Mouse (Mus musculus) cerebellum, adult 2 months (tissue): ENCODE results near the gene Prkaa2. TPM values are rescaled to one million over a fixed set of nuclear protein-coding genes. Genes with fewer than 3 reads are reported as not detected.
A peak's percentile ranks its signal among the peaks of the same experiment; 100 is the strongest.

Experiments used
- DNase-seq, 2 experiments: peaks; one replicate each; pipeline ENCODE4 v3.0.0; 2021
- H3K27ac ChIP-seq: fragments of 200-500 bp; 2 replicates; pipeline ENCODE4 v1.5.1; 2012; ENCODE audit warnings: low read length, control low read depth, inconsistent platforms; ENCODE audit not compliant: insufficient read depth
- H3K27me3 ChIP-seq: fragments of 200-500 bp; 2 replicates; pipeline ENCODE4 v1.6.1; 2012; ENCODE audit warnings: inconsistent platforms, mild to moderate bottlenecking, low read length, moderate library complexity; ENCODE audit not compliant: control insufficient read depth, insufficient read depth
- H3K4me1 ChIP-seq: fragments of 200-500 bp; 2 replicates; pipeline ENCODE4 v1.6.1; 2011; ENCODE audit warnings: low read length; ENCODE audit not compliant: control insufficient read depth, insufficient read depth
- H3K4me3 ChIP-seq: fragments of 200-500 bp; replicated peaks from 2 replicates; pipeline ENCODE3; 2011; ENCODE audit warnings: mild to moderate bottlenecking, low read depth, low read length, control low read depth; ENCODE audit not compliant: insufficient read depth
- CTCF ChIP-seq: fragments of 200-500 bp; IDR thresholded peaks from 2 replicates; pipeline ENCODE4 v1.5.1; 2011; ENCODE audit warnings: low read depth, mild to moderate bottlenecking, control low read depth, low read length, moderate library complexity, borderline replicate concordance; ENCODE audit not compliant: insufficient read depth
- POLR2A ChIP-seq: fragments of 200-500 bp; IDR thresholded peaks from 2 replicates; pipeline ENCODE4 v1.6.1; 2011; ENCODE audit warnings: low read length, control low read depth, borderline replicate concordance; ENCODE audit not compliant: insufficient read depth
- WGBS: fragments of 180-500 bp; shearing (Covaris S2); methylation state at CpG from one replicate; pipeline ENCODE4 v1.1.7; 2018; 5-methylcytosine and 5-hydroxymethylcytosine counted together
- polyA plus RNA-seq: library from polyadenylated mRNA; depleted of rRNA; stranded (reverse); fragments of >200 nt; gene quantifications from 2 replicates; pipeline ENCODE4 v1.2.3, GENCODE M21; 2012

Gene Prkaa2
- polyA plus RNA-seq, 1 experiment: 7.5 TPM

DNA sequence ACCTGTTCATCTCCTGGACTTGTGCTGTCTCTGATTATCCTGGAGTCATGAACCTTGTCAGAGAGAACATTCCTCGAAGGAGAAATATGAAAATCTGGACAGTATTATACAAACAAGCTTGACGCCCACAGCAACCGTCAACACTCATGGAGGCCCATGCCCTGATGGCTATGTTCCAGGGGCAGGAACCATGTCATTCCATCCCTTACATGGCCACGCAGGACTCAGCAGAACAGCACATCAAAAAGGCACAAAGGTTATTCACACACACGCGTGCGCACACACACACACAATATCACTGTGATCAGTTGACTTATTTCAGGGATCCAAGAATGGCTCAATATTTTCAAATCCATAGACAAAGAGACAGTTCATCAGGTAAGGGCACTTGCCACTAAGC lies 20.3 kb downstream of the Prkaa2 start:
- H3K4me1 ChIP-seq: peaks cover 3% of the 10 kb centered on the region
- H3K4me3 ChIP-seq: no peak overlapping the region
- H3K27ac ChIP-seq: no peak overlapping the region
- WGBS: 93% methylated on average over 7 of the region's 7 CpGs
- DNase-seq: no peak
- no peaks in the 10 kb centered on the region; the same call in 1 of the 2 replicates for H3K27me3 ChIP-seq
- TF ChIP-seq POLR2A (no peak), CTCF (no peak)

DNA sequence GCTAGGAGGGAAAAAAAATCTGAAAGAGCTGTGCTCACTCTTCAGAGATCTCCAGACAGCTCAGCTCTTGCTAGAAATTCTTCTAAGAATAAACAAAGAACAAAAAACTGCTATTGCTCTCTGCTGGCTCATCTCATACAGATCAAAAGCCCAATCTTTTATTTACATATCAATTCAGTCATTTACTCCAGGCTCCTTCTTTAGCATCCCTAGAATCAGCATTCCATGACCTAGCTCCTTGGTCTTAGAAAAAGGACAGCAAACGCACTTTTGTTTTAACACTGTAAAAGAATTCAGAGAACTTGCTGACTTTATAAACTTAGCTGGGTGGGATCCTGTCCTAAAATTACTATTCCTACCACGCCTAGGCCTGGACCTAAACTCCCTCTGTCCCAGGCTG lies 21.0 kb downstream of the Prkaa2 start:
- TF ChIP-seq POLR2A (no peak), CTCF (no peak)
- H3K27me3 ChIP-seq: no peaks in the 10 kb centered on the region; the same call in 1 of the 2 replicates
- H3K4me3 ChIP-seq: no peak overlapping the region
- H3K4me1 ChIP-seq: no peaks in the 10 kb centered on the region
- 92% methylated on average over 2 of the region's 2 CpGs for WGBS
- H3K27ac ChIP-seq: no peak overlapping the region
- no peak for DNase-seq

DNA sequence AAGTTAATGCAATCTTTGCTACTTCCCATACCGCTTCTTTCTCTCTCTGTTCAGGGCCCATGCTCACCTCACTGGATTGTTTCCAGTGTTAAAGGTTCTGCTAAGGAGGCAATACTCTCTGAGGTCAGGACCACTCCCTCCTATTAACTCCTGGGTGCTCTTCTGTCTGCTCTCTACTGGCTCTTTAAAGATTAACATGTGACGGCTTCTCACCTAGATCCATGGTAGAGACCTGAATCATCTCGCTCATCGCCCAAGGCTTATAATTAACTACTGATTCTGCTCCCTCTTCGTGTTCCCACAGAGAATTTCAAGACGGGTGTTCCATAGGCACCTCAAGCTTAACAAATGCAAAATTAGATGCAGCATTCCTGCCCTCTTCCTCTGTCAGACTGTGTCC lies 33.5 kb downstream of the Prkaa2 start:
- 88% methylated on average over 6 of the region's 6 CpGs for WGBS
- no peak overlapping the region for H3K4me3 ChIP-seq
- no peak for TF ChIP-seq POLR2A
- TF ChIP-seq CTCF: no peak

DNA sequence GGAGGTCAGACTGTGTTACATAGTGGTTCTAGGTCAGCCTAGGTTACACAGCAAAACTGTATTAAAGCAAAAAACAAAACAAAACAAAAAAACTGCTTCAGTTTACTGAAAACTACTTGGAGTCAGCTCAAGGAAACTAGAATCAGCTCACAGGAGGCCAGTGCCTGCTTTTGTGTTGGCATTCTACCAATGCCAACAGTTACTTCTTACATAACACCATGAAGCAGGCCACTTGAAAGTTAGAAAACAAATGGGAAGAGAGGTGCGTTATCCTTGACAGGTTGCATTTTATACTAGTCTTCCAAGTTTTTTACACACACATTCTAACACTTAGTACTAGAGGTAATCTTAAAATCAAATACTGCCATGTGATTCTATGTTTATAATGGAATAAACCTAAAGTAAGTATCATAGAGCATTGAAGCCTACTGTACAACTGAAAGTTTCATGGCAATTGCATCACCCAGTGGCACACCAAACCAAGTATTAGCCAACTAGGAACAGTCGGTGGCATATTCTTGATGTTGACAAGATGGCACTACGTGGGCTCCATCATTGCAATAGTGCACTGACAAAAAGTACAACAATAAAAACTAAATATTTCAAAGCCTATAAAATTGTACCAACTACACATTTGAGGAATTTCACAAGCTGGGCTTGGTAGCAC lies 37.8 kb downstream of the Prkaa2 start:
- Histone ChIP-seq H3K27me3 (no peaks in the 10 kb centered on the region), H3K27ac (peak overlapping the region; percentile 39; the same call in 1 of the 2 replicates), H3K4me3 (no peak overlapping the region), H3K4me1 (peaks cover 3% of the 10 kb centered on the region; the same call in 1 of the 2 replicates)
- peak in 1 of 2 experiments; percentile 57 for DNase-seq
- 69% methylated on average over 3 of the region's 3 CpGs for WGBS
- TF ChIP-seq CTCF (no peak), POLR2A (no peak)

More for the DNA sequence above, 33.5 kb downstream of the Prkaa2 start:
- Histone ChIP-seq H3K27ac (no peak overlapping the region), H3K27me3 (no peaks in the 10 kb centered on the region), H3K4me1 (peaks cover 3% of the 10 kb centered on the region; the same call in 1 of the 2 replicates)
- no peak for DNase-seq

DNA sequence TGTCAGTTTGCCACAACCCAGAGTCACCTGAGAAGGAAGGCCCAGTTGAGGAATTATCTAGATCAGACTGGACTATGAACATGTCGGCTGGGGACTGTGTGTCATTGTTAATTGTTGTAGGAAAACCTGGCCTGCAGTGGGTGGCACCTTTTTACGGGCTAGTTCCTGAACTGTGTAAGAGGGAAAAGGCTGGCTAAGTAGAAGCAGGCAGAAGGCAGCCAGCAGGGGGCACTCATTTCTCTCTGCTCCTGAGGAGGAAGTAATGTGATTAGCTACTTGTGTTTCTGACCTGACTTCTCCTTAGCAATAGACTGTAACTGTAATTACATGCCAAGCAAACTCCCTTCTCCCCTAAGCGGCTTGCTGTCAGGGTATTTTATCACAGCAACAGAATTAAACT lies 38.7 kb downstream of the Prkaa2 start:
- Histone ChIP-seq H3K27ac (no peak overlapping the region), H3K27me3 (no peaks in the 10 kb centered on the region), H3K4me3 (no peak overlapping the region), H3K4me1 (peaks cover 3% of the 10 kb centered on the region; the same call in 1 of the 2 replicates)
- TF ChIP-seq POLR2A (no peak), CTCF (peak; percentile 70)
- WGBS: 5% methylated on average over 3 of the region's 3 CpGs
- peak; percentile 84 to 88 for DNase-seq

DNA sequence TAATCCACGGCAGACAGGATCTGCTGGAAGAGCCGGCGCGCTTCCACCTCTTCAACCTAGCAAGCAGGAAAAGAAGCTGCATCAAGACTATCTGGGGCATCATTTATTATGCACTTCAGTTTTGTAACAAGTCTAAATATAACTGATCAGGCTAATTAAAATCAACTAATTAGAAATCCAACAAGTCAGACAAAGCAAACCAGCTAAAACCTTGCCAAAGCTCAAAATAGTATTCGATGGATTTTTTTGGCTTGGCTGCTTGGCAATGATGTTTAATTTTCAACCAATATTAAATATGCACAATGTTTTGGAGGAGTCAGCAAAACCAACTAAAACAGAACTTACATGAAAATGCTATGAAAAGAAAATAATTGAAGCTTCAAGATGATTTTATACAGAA lies 58.4 kb downstream of the Prkaa2 start:
- WGBS: 40% methylated on average over 5 of the region's 5 CpGs
- Histone ChIP-seq H3K4me1 (no peaks in the 10 kb centered on the region), H3K27me3 (no peaks in the 10 kb centered on the region), H3K4me3 (no peak overlapping the region), H3K27ac (no peak overlapping the region)
- peak in 1 of 2 experiments; percentile 20 for DNase-seq
- no peak for TF ChIP-seq POLR2A
- TF ChIP-seq CTCF: no peak

DNA sequence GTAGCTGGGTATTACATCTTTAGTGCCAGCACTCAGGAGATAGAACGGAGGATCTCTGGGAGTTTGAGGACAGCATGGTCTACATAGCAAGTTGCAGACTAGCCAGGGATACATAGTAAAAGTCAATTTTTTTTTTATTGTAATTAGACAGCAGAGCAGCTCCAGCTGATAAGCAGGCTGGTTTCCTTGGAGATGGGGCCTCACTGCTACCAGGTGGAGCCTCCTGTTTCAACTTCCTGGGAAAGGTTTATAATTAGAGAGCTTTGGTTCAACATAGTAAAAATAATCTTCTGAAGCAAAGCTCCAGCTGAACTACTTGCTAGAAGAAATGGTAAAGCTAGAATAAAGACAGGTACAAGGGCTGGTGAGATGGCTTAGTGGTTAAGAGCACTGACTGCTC lies 59.6 kb downstream of the Prkaa2 start:
- no peak for DNase-seq
- WGBS: 98% methylated on average over 1 of the region's 1 CpGs
- Histone ChIP-seq H3K27ac (no peak overlapping the region), H3K4me3 (no peak overlapping the region), H3K27me3 (no peaks in the 10 kb centered on the region), H3K4me1 (no peaks in the 10 kb centered on the region)
- TF ChIP-seq CTCF (no peak), POLR2A (no peak)

DNA sequence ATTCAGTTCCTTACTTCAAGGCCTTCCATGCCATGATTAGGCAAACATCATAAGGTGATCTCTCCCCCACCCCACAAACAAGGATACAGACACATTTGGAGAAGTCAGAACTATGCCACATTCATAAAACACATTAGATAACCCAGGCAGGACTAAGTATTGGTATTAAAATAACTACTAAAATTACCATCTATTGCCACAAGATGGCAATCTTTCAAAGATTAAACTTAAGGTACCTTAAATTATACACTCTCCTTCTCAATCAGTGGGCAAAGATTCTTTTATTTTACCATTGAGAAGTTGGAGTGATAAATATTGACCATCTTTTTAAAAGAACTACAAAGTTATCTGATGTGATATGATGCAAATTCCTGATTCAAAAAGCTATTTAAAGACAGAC lies 75.4 kb downstream of the Prkaa2 start:
- no peak for TF ChIP-seq POLR2A
- TF ChIP-seq CTCF: no peak
- Histone ChIP-seq H3K4me1 (peaks cover 3% of the 10 kb centered on the region; the same call in 1 of the 2 replicates), H3K4me3 (no peak overlapping the region), H3K27me3 (no peaks in the 10 kb centered on the region), H3K27ac (no peak overlapping the region)
- DNase-seq: no peak
